Mouse (Mus musculus): ENCODE results near the gene Ppm1b. TPM values are rescaled to one million over a fixed set of nuclear protein-coding genes. Genes with fewer than 3 reads are reported as not detected.
"Not testable (repeated sequence)": the region's sequence is repeated elsewhere in the genome, so short reads cannot be mapped to it uniquely, and the experiment has no call there.

The Ppm1b gene
- polyA plus RNA-seq (2015; fragmentation: Nextera tagmentation; extraction: Ambion mirVana), result 89.6 and 97.2 TPM in 2 replicates

DNA sequence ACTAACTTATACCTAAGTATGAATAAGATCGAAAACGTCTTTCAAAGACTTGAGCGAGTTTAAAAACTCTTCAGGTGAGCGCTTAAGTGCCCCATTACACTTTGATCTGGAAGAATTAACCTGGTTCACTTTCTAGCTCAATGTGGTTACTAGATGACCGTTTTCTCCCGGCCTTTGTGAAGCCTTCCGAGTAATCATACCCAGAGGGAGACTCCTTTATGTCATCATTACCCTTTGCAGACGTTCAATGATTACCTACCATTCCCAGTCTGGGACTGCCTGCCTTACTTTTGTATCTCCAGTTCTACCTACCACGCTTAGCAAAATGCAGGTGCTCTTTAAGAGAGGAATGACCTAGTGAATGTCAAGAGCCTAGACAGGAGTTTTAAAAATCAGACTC is at the start of gene Ppm1b:
Gene Ppm1b, plus strand, starts transcription at position 301 of the 400 bp plus-strand sequence.
- Histone ChIP-seq H3K27ac (peak within 1 kb of the TSS; percentile 93), H3K4me2 (peak within 1 kb of the TSS; percentile 60), H3K36me3 (no peaks in the 10 kb centered on the region), H3K9ac (peak within 1 kb of the TSS; percentile 73), H3K27me3 (no peaks in the 10 kb centered on the region), H3K4me1 (replicated peaks) (peaks cover 32% of the 10 kb centered on the region), H3K9me3 (no peaks in the 10 kb centered on the region), H3K4me3 (peak within 1 kb of the TSS; percentile 74)
- 32% methylated on average over 9 of the region's 9 CpGs for WGBS
- no peak for ATAC-seq (ENCODE audit: low FRiP score)

DNA sequence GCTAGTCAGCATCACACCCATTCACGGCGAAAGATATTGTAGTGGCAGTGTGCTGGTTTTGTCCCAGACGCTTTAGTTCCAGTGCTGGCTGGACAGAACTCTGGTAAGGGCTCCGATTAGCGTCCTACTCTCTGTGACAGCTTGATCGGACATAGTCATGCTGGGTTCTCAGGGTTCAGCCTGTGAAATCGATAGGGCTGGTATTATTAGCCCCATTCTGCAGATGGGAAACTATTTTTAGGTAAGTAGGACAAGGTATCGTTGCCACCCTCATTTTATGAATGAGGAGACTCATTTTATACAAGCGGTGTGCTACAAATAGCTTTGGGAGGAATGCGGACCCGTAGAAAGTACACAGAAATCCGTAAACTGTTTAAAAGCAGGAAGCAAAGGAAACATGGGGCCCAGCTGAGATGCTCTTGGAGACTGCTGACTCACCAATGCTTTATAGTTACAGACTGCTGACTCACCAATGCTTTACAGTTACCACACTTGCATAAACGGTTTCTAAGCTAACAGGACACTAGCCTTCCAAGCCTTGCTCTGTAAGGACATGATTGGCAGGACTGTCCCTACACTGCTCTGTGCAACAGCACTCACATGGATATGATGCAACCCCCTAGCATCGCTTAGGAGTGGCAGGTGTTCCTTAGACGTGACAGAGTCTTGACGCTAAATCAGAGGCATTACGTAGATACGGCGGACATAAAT is 34.7 kb upstream of the Ppm1b start:
- no peak for ATAC-seq (ENCODE audit: low FRiP score)
- Histone ChIP-seq H3K4me3 (no peak overlapping the region), H3K4me1 (replicated peaks) (no peaks in the 10 kb centered on the region), H3K27ac (no peak overlapping the region), H3K27me3 (no peaks in the 10 kb centered on the region), H3K9ac (no peak overlapping the region), H3K9me3 (no peaks in the 10 kb centered on the region), H3K36me3 (no peaks in the 10 kb centered on the region), H3K4me2 (no peak overlapping the region)
- 89% methylated on average over 19 of the region's 19 CpGs for WGBS

DNA sequence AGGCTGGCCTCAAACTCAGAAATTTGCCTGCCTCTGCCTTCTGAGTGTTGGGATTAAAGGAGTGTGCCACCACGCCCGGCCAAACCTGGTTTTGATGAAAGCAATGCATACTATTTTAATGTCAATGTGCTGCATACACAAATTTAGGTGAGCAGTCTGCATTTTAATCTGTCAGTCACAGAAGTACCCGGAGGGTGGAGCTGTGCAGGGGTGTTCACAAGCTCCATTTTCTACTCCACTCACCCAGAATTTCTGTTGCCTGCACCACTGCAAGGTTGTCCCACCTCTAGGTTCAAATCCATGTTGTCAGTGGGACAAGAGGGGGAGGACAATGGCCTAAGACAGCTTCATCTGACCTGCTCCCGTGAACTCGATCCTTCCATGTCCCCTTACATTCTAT is 31.8 kb upstream of the Ppm1b start:
- WGBS, result 94% methylated on average over 5 of the region's 5 CpGs
- no peak overlapping the region for H3K4me3 ChIP-seq
- no peak overlapping the region for H3K4me2 ChIP-seq
- H3K4me1 ChIP-seq (replicated peaks), result no peaks in the 10 kb centered on the region
- H3K27me3 ChIP-seq, result no peaks in the 10 kb centered on the region
- no peaks in the 10 kb centered on the region for H3K9me3 ChIP-seq
- no peak overlapping the region for H3K9ac ChIP-seq
- ATAC-seq (ENCODE audit: low FRiP score), result no peak
- no peak overlapping the region for H3K27ac ChIP-seq
- no peaks in the 10 kb centered on the region for H3K36me3 ChIP-seq

DNA sequence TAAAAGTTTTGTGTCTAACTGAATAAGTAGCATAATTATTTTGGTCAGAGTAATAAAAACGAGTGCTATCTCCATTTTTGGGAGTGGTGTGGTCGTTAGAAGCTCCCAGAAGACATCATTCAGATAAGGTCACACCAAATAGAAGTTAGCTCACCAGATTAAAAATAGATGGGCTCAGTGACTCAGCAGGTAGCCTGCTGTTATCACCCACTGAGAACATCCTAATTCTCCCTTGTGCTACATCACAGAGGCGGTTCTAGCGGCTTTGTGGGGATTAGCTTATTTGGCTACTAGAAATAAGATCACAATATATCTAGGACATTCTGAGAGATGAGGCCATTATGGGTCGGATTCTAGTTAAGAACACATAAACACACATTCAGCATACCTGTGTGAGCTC is 30.3 kb upstream of the Ppm1b start:
- Histone ChIP-seq H3K4me3 (no peak overlapping the region), H3K27me3 (no peaks in the 10 kb centered on the region), H3K4me1 (replicated peaks) (no peaks in the 10 kb centered on the region), H3K9me3 (0 out of 2 replicates have a peak, but pooled peaks cover 2% of the 10 kb centered on the region), H3K9ac (no peak overlapping the region), H3K4me2 (no peak overlapping the region), H3K36me3 (no peaks in the 10 kb centered on the region), H3K27ac (no peak overlapping the region)
- no peak for ATAC-seq (ENCODE audit: low FRiP score)
- 54% methylated on average over 5 of the region's 5 CpGs for WGBS

DNA sequence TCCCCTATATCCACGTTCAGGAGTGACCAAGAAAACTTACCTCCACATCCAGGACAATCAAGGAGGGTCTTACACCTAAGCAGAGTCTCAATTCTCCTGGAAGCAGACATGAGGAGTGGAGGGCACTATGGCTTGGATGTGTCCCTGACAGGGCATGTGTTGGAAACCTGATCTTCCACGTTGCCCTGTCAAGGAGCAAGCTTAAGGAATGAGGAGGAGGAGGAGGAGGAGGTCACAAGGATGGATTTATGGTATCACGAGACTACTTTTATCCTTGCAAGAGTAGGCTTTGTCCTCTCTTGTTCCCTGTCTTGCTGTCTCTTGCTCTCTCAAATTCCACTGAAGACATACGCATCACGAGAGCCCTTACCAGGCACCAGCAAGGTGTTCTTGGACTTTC is 29.0 kb upstream of the Ppm1b start:
- no peaks in the 10 kb centered on the region for H3K27me3 ChIP-seq
- 0 out of 2 replicates have a peak, but pooled peaks cover 4% of the 10 kb centered on the region for H3K9me3 ChIP-seq
- ATAC-seq (ENCODE audit: low FRiP score), result no peak
- H3K27ac ChIP-seq, result no peak overlapping the region
- no peak overlapping the region for H3K9ac ChIP-seq
- H3K36me3 ChIP-seq, result no peaks in the 10 kb centered on the region
- H3K4me1 ChIP-seq (replicated peaks), result no peaks in the 10 kb centered on the region
- no peak overlapping the region for H3K4me2 ChIP-seq
- WGBS, result 75% methylated on average over 5 of the region's 5 CpGs
- no peak overlapping the region for H3K4me3 ChIP-seq

DNA sequence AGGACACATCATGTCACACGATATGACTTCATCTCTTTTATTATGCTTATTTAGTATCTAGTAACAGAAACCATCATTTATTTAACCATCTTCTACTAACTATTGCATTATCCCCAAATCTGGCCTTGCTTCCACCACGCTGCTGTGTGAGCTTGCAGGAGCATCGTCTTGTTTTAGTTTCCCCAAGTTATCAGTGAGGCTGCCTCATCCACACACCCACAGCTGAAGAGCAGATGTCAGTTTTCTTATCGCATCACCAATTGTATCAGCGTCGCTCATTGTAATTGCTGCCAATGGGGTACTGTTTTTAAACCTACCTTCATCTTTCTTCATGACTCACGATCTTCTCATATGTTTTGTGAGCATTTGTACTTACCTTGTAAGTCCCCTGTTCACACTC is 23.6 kb upstream of the Ppm1b start:
- WGBS, result 98% methylated on average over 7 of the region's 7 CpGs
- Histone ChIP-seq H3K27ac (no peak overlapping the region), H3K9ac (no peak overlapping the region), H3K4me2 (no peak overlapping the region), H3K27me3 (no peaks in the 10 kb centered on the region), H3K36me3 (no peaks in the 10 kb centered on the region), H3K9me3 (0 out of 2 replicates have a peak, but pooled peaks cover 4% of the 10 kb centered on the region), H3K4me3 (no peak overlapping the region), H3K4me1 (replicated peaks) (no peaks in the 10 kb centered on the region)
- ATAC-seq (ENCODE audit: low FRiP score), result no peak

DNA sequence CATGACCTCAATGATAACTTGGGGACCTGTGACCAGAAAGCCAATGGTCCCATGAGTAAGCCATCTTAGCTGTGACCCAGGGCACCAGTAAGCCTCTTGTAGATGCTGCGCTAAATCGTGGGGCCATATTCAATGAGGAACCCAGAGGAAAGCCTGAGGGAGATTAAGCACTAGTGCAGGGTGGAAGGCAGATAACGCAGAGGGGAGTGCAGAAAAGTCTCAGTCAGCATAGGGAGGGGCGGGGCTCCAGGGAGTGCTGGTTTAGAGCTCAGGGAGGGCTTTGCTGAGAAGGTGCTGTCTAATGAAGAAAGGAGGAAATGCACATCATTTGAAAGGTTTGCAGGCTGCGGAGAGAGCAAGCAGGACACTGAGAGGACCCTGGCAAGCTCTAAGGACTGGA is 22.6 kb upstream of the Ppm1b start:
- Histone ChIP-seq H3K4me1 (replicated peaks) (no peaks in the 10 kb centered on the region), H3K9ac (no peak overlapping the region), H3K36me3 (no peaks in the 10 kb centered on the region), H3K27me3 (no peaks in the 10 kb centered on the region), H3K4me2 (no peak overlapping the region), H3K27ac (no peak overlapping the region), H3K4me3 (no peak overlapping the region), H3K9me3 (0 out of 2 replicates have a peak, but pooled peaks cover 4% of the 10 kb centered on the region)
- WGBS, result 67% methylated on average over 5 of the region's 5 CpGs
- no peak for ATAC-seq (ENCODE audit: low FRiP score)

DNA sequence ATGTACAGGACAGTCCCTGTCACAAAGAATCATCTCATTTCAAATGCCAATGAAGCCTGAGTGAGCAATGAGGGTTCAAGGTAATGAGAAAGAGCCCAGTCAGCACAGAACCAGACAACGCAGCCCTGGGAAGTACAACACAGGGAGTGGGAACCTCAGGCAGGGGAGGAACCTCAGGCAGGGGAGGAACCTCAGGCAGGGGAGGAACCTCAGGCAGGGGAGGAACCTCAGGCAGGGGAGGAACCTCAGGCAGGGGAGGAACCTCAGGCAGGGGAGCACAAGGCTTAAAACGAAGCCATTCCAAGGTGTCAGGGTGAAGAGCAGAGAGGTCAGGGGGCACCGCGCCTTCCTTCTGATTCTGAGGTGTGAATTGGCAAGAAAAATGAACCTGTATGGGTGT is 20.9 kb upstream of the Ppm1b start:
- not testable (repeated sequence) for H3K27me3 ChIP-seq; H3K4me1 ChIP-seq (replicated peaks); H3K4me2 ChIP-seq; H3K36me3 ChIP-seq; ATAC-seq (ENCODE audit: low FRiP score); H3K9ac ChIP-seq; H3K9me3 ChIP-seq; H3K27ac ChIP-seq; H3K4me3 ChIP-seq
- 70% methylated on average over 4 of the region's 4 CpGs for WGBS

DNA sequence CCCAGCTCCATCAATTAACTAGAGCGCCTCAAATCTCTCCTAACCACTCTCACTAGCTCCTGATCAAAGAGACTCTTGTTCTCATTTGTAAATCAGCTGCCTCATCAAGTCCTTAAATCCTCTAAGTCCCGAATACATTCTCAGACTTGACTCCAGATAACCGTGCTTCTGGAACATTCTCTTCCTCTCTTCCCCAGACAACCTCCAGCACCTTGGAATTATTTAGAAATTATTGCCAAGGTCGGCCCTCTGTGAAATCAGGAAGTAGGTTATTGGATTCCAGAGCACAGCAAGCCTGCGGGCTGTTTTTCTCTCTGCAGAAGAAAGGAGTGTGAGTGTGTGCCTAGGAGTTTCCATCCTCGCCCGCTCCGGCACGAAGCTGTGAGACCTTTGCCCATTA is 20.2 kb upstream of the Ppm1b start:
- H3K4me1 ChIP-seq (replicated peaks), result no peaks in the 10 kb centered on the region
- 0 out of 2 replicates have a peak, but pooled peaks cover 1% of the 10 kb centered on the region for H3K9me3 ChIP-seq
- H3K4me3 ChIP-seq, result no peak overlapping the region
- no peak overlapping the region for H3K4me2 ChIP-seq
- no peak overlapping the region for H3K9ac ChIP-seq
- no peaks in the 10 kb centered on the region for H3K27me3 ChIP-seq
- ATAC-seq (ENCODE audit: low FRiP score), result no peak
- no peak overlapping the region for H3K27ac ChIP-seq
- WGBS, result 67% methylated on average over 9 of the region's 9 CpGs
- no peaks in the 10 kb centered on the region for H3K36me3 ChIP-seq

DNA sequence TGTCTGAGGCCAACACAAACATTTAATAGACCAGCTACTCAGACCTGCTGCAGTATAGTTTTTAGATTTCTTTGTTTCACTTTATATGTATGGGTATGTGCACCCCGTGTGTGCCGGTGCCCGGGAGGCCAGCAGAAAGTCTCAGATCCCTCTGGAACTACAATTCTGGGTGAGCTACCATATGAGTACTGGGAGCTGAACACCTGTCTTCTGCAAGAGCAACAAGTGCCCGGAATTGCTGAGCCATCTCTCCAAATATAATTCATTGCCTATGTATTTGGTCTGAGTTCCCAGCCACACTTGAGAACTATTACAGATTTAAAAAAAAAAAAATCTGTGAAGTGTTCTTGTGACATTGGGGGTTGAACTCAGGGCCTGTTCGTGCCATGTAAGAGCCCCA is 19.7 kb upstream of the Ppm1b start:
- no peaks in the 10 kb centered on the region for H3K4me1 ChIP-seq (replicated peaks)
- WGBS, result 91% methylated on average over 5 of the region's 5 CpGs
- no peak for ATAC-seq (ENCODE audit: low FRiP score)

DNA sequence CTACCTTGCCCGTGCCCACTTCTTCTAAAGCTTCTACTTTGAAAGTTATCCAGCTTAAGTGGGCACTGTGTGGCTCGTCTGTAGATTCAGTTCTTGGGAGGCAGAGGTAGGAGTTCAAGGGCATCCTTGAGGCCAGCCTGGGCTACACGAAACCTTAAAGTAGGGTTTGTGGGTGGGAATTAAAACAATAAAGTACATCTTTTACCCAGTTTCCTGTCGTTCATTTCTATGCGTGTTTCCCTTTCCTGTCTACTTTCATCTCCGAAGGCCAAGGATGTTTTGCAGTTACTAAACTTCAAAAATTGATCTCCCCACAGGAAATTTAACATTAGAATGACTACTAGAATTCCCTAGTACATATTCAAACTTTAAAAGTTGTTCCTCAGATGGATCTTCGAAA is 19.3 kb upstream of the Ppm1b start:
- H3K27me3 ChIP-seq, result no peaks in the 10 kb centered on the region
- no peak overlapping the region for H3K4me3 ChIP-seq
- no peak overlapping the region for H3K9ac ChIP-seq
- H3K4me1 ChIP-seq (replicated peaks), result no peaks in the 10 kb centered on the region
- 89% methylated on average over 7 of the region's 7 CpGs for WGBS
- H3K36me3 ChIP-seq, result no peaks in the 10 kb centered on the region
- H3K27ac ChIP-seq, result no peak overlapping the region
- no peak for ATAC-seq (ENCODE audit: low FRiP score)
- no peaks in the 10 kb centered on the region for H3K9me3 ChIP-seq
- no peak overlapping the region for H3K4me2 ChIP-seq

More for the DNA sequence above, 19.7 kb upstream of the Ppm1b start:
- Histone ChIP-seq H3K9ac (no peak overlapping the region), H3K4me3 (no peak overlapping the region), H3K9me3 (no peaks in the 10 kb centered on the region), H3K36me3 (no peaks in the 10 kb centered on the region), H3K4me2 (no peak overlapping the region), H3K27ac (no peak overlapping the region), H3K27me3 (no peaks in the 10 kb centered on the region)

DNA sequence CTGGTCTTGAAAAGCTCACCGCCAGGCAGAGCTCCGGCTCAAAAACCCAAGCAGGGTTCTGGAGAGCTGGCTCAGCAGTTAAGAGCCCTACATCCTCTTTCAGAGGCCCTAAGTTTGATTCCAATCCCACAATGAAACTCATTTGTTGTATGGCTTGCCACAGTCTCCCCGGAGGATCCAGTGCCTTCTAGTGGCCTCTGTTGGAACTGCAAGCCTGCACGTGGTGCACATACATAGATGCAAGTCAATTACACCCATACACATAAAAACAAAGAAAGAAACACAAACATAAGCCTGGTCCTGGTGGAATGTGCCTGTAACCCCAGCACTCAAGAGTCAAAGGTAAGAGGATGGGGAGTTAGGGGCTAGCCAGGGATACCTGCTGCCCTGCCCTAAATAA is 18.3 kb upstream of the Ppm1b start:
- Histone ChIP-seq H3K27ac (no peak overlapping the region), H3K4me2 (no peak overlapping the region), H3K36me3 (no peaks in the 10 kb centered on the region), H3K9me3 (no peaks in the 10 kb centered on the region), H3K4me3 (no peak overlapping the region), H3K27me3 (no peaks in the 10 kb centered on the region), H3K9ac (no peak overlapping the region), H3K4me1 (replicated peaks) (no peaks in the 10 kb centered on the region)
- ATAC-seq (ENCODE audit: low FRiP score), result no peak
- WGBS, result 94% methylated on average over 4 of the region's 4 CpGs

DNA sequence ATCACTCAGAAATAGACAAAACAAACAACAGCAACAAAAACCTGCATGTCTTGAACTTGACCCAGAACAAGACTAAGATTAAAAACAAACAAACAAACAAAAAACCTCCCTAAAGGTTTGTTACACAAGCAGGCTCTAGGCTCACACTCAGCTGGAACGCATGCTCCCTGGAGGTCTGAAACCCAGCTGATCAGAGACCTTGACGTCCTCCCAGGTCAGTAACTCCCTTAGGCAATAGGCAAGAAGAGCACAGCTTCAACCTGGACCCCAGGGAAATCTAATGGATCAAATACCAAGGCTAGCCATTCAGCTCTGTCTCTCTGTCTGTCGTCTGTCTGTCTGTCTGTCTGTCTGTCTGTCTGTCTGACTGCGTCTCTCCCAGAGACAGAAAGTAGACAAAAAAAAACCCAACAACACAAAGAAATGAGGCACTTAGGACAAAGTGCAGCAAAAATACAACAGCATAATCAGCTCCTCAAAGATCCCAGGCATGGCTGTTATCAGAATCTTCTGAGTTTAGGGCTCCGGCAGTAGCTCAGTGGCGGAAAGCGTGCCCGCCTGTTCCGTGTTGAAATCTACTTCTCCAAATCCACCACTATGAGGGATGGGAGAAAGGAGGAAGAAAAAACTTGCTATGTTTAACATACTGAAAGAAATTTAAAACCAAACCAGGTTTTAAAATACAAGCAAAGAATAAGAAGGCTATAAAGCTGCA is 16.4 kb upstream of the Ppm1b start:
- H3K4me3 ChIP-seq, result no peak overlapping the region
- no peaks in the 10 kb centered on the region for H3K27me3 ChIP-seq
- H3K36me3 ChIP-seq, result no peaks in the 10 kb centered on the region
- WGBS, result 84% methylated on average over 9 of the region's 9 CpGs
- no peaks in the 10 kb centered on the region for H3K4me1 ChIP-seq (replicated peaks)
- no peak for ATAC-seq (ENCODE audit: low FRiP score)
- H3K9ac ChIP-seq, result no peak overlapping the region
- H3K4me2 ChIP-seq, result no peak overlapping the region
- no peaks in the 10 kb centered on the region for H3K9me3 ChIP-seq
- no peak overlapping the region for H3K27ac ChIP-seq
